Mouse (Mus musculus) brain, embryonic 14.5 days (tissue): Measurements from ENCODE around the gene Gcnt3. TPM values are rescaled to one million over a fixed set of nuclear protein-coding genes. Genes with fewer than 3 reads are reported as not detected.
"Not testable (repeated sequence)": the region's sequence is repeated elsewhere in the genome, so short reads cannot be mapped to it uniquely, and the experiment has no call there.

Experiments
- DNase-seq: peaks from one replicate; pipeline ENCODE4 v3.0.0-alpha.2; 2011; ENCODE audit warnings: low read depth
- CTCF ChIP-seq: fragments of 200-500 bp; IDR thresholded peaks from 2 replicates; pipeline ENCODE4 v1.5.1; 2012; ENCODE audit warnings: inconsistent platforms, mild to moderate bottlenecking, moderate library complexity, borderline replicate concordance; ENCODE audit not compliant: insufficient read depth, insufficient read length; ENCODE audit errors: extremely low read depth
- POLR2A ChIP-seq: fragments of 200-500 bp; IDR thresholded peaks from 2 replicates; pipeline ENCODE4 v1.6.1; 2012; ENCODE audit warnings: mild to moderate bottlenecking, inconsistent platforms, borderline replicate concordance; ENCODE audit not compliant: poor library complexity, insufficient read depth, insufficient read length, severe bottlenecking; ENCODE audit errors: extremely low read depth
- polyA plus RNA-seq: library from polyadenylated mRNA; depleted of rRNA; stranded (reverse); fragments of >200 nt; gene quantifications from 2 replicates; pipeline ENCODE4 v1.2.3, GENCODE M21; 2012

Gene Gcnt3
- polyA plus RNA-seq, 1 experiment = not detected

DNA sequence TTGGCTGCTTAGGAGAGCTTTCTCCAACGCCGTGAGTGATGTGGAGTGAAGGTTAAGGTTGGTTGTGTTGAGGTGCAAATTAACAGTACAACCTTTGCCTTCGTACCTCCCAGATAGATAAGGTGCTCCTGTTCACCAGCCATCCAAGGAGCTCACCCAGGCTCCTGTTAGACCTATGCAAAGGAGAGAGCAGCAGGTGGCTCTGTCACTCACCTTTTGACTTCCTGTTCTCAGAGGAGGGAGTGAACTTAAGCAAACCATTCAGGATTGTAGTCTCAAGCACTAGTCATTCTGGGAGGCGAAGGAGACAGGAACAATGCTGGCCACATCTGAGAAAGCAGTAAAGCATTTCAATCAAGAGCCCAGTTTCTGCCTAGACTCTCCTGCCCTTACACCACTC is 1.2 kb downstream of the Gcnt3 start:
- DNase-seq = no peak
- TF ChIP-seq POLR2A (no peak), CTCF (no peak)

DNA sequence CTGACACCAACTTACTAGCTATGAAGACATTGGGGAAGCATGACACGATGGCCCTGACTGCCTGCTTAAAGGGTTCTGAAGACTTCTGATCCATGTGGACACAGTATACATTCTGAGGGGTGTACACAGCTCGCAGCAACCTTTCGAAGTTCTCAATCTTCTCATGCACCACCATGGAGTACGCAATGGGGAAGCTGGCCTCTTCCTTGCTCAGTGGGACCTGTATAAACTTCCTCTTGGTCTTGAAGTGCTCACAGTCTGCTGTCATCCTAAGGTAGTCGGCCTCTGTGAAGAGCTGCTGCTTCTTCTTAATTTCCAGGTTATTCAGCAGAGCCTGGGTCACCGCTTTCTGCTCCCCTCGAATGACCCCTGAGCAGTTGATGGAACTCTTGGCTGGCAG is 3.2 kb downstream of the Gcnt3 start:
- TF ChIP-seq CTCF (no peak), POLR2A (no peak)
- no peak for DNase-seq

DNA sequence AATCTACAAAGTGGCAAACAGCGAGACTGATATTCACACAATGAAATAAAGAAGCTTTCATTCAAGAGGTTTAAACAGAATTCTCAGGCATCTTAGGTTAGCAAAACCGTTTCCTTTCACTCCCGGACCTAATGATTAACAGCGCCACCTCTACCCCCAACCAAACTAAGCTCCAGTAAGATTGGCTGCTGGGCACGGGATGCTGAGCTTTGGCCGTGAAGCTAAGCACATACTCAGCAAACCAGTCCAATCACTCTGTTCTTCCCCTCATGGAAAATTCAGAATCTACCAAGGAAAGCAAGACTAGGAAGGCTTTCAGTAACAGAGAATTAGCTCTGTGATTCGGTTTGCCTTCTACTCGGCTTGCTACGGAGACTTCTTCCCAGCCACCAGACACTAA is 4.8 kb downstream of the Gcnt3 start:
- DNase-seq = no peak
- TF ChIP-seq CTCF (no peak), POLR2A (no peak)

DNA sequence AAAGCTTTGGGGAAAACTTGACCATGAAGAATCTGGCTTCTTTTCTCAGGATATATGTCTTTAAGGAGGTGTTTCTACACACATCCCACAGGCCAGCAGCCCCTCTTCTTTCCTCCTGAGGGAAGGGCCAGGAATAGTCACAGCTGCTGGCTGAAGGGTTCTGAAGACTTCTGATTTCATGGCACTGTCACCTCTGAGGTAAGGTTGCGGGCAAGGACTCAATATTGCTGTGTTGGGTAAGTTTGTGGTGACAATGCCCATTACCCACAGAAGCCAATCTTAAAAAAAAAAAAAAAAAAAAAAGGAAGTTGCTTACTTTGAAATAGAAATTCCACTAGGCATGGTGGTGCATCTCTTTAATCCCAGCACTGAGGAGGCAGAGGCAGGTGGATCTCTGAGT is 5.7 kb downstream of the Gcnt3 start:
- TF ChIP-seq POLR2A (no peak), CTCF (no peak)
- no peak for DNase-seq

DNA sequence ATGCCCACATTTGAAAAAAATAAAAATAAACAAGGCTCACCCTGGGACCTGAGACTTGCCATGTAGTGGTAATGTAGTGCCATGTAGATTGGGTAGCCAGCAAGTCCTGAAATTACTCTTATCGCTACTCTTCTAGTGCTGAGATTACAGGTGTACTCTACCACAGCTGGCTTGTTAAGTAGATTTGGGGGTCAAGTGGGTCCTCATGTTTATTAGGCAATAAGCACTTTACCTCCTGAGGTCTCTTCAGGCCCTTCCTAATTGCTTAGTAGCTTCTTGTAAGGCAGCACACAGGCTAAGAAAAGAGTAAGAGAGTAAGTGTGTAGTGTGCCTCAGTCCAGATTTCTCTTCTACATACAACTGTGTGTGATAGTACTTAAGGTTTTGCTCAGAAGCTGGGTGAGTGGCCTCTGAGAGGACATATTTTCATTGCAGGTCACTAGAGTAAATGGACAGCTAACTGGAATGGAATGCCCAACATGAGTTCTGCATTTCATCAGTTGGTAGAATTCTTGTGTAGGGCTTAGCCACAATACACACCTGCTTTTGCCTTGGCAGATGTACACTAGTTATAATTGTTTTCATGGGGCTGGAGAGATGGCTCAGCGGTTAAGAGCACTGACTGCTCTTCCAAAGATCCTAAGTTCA is 12.4 kb downstream of the Gcnt3 start:
- DNase-seq = no peak
- no peak for TF ChIP-seq CTCF
- no peak for TF ChIP-seq POLR2A

DNA sequence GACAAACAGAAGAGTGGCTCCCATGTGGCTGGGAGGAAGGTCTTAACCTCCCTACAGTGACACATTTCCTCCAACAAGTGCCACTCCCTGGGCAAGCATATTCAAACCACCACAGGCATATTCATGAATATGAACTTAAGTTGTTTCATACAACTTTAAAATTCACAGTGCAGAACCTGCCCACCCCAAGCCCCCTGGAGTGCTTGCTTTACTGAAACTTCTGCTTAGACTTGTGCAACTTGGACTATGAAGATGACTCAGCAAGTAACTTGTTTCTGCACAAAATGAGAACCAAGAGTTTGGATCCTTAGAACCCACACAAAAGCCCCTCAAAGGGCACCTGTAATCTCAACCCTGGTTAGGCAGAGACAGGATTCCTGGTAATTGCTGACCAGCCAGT is 13.2 kb downstream of the Gcnt3 start:
- no peak for DNase-seq
- TF ChIP-seq POLR2A (no peak), CTCF (no peak)

DNA sequence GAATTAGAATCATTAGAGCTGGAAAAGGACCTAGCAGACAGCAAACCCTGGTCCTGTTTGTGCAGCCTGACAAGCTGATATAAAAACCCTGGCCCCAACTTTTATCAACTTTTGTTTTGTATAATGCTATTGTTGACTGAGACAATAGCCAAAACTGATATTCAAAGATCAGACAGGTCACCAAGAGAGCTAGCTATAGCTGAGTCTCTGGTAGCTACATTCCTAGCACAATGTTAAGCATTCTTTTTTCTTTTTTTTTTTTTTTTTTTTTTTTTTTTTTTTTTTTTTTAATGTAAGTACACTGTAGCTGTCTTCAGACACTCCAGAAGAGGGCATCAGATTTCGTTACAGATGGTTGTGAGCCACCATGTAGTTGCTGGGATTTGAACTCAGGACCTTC is 14.3 kb downstream of the Gcnt3 start:
- DNase-seq = not testable (repeated sequence)

DNA sequence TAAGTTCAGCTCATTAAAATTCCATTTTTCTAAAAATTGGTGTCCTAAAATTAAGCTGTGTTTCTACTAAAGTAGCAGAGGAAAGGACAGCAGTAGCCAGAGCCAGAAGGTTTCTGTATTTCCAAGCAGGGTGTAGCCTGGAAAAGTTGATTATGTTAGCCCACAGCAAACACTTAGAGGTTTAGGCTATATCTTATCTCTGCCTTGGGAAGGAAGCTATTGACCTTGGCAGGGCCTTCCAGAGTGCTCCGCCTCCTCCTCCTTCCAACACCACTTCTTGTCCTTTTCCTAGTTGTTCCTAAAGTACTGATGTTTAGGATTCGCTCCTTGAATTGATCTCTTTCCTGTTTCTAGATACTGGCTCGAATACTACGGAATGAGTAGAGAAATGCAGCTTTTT is 15.8 kb downstream of the Gcnt3 start:
- no peak for DNase-seq
- TF ChIP-seq CTCF (no peak), POLR2A (no peak)

DNA sequence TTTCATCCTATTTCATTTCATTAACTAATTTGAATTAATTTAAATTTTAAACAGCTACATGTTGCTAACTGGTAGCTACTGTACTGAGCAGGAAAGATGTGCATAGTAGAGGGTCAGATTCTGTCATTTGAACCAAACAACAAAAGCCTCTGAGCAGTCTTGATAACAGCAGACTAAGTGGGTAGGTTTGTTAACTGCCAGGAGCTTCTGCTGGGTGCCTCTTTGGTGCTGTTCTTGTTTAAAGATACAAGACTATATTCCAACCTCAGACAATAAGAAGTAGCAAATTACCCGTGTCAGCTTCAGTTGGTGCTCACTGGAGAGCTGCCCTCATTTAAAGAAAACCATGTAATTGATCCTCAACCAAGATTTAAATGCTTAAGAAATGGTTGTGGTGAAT is 16.3 kb downstream of the Gcnt3 start:
- TF ChIP-seq CTCF (no peak), POLR2A (no peak)
- DNase-seq = no peak

DNA sequence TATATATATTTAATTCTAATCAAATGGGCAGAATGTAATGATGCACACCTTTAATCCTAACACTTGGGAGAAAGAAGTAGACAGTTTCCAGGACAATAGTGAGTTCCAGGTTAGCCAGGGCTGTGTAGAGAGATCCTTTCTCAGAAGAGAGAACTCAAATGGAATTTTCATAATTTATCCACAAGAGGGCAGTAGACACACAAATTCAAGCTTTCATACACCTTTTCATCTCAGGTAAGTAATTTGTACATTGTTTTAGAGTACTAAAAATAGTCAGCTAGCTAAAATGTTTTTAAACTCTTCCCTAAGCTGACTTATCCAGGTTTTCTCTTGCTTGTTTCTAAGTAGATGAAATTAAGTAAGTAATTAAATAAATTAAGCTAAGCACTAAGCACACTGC is 19.0 kb downstream of the Gcnt3 start:
- DNase-seq = peak; percentile 53
- TF ChIP-seq CTCF (no peak), POLR2A (no peak)

DNA sequence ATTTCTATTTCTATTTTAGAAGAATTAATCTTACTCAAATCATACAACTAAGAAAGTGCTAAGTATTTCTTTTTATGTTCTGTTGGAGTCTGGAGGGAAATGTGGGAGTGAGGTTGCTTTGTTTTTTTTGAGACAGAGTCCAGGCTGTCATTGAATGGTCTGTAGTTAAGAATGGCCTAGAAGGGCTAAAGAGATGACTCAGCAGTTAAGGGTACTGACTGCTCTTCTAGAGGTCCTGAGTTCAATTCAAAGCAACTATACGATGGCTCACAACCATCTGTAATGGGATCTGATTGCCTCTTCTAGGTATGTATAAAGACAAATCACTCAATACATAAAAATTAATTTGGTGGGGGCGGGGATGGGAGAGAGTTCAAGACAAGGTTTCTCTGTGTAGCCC is 22.3 kb downstream of the Gcnt3 start:
- DNase-seq = no peak
- TF ChIP-seq CTCF (no peak), POLR2A (no peak)

DNA sequence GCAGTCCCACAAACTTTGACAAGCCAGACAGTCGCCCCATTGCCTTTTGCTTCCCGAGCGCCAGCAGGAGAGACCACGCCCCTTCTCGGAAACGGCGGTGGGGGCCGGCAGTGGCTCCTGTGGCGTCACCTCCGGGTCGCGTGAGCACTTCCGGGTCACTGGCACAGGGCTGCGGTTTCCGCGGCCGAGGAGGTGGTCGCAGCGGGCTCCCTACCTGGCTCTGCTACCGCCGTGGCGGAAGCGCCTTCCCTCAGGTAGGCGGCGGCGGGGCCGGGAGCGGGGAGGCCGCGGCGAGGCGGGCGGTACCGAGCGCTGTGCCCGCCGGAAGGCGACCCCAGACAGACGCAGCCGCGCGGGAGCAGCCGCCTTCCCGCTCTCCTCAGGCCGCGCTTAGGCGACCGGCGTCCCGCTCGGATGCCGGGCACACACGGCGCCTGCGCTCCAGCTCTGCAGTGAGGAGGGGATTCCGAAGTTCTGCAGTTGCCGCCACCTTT is 25.4 kb downstream of the Gcnt3 start, which contains the start of gene Gtf2a2:
Gene Gtf2a2 (plus strand): TSS at position 143 of the 494 bp plus-strand sequence.
- peak; percentile 97 for DNase-seq
- TF ChIP-seq POLR2A (peak; percentile 92), CTCF (no peak)

DNA sequence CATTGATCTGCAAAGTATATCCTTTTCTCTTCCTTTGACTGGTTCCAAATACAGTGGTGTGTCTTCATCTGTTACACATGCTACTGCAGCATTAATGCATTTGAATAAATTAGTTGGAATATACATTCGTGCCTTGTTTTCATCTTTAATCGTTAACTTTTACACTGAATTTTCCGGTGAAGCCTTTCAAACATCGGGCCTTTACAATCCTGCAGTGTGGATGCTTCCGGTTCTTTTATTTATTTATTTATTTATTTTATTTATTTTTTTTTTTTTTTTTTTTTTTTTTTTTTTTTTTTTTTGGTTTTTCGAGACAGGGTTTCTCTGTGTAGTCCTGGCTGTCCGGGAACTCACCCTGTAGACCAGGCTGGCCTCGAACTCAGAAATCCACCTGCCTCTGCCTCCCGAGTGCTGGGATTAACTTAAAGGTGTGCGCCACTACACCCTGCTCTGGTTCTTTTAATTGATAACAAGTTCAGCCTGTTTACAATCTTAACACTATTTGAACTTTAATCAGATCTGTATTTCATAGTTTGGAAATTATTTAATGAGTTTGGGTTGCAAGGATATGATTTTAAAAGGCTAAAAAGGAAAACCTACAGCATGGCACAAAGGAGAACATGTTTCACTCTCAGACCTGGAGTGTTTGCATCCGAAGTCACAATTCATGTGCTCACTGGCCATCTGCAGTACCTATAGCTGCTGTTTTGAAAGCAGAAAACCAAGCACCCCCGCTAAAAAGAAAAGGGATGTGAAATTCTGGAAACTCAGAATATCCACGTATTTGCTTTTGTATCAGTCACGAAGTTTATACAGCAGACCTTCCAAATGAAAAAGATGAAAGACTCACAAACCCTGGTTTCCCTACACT is 26.1 kb downstream of the Gcnt3 start:
- no peak for TF ChIP-seq POLR2A
- no peak for TF ChIP-seq CTCF
- DNase-seq = no peak

DNA sequence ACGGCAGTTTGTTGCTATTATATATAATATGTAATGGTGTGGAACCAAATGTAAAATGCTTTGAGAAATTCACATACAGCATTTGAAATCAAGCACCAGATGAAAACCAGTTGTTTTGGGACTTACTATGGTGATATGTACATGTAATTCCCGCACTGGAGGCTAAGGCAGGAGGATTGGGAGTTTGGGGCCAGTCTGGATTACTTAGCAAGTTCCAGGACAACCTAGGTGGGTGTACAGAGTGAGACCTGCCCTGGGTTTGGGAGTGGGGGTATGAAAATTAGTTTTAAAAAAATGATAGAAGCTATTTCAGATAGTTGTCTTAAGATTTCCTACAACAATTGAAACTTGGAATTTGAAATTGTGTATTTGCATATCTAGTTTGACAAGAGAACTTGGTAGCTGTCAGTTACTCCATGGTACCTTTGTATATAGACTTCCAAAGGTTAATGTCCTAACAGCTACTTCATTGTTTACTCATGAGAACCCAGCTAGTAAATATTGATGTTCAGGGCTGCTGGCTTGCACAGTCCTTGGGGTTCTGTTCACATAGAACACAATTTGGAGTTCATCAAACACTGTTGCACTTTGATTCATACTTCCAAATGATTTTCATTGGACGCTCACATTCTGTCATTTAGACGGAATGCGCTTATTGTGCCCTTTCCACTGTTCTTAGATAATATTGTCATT is 27.0 kb downstream of the Gcnt3 start:
- no peak for DNase-seq
- TF ChIP-seq POLR2A = no peak
- no peak for TF ChIP-seq CTCF

DNA sequence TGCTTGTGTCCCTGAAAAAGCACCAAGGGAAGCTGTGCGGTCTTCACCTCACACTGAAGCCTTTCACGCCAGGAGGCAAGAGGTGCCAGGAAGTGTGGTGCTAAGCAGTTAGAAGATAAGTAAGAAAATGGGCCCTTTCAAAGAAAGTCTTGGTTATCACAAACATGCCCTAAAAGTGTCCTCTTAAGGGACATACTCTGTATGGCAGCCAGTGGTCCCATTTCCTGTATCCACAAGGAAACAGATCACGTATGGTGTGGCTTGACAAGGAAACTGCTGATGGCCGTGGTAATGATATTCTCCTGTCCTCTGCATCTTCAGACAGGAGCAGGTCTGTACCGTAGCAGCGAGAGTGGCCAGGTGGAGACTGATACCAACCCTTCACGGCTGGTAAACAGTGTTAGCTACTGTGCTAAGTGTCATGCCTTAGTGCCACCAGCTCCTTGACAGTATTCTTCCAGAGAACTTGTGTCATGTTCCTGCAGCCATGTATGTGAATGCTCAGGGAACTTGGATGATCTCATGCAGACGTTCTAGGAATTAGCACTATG is 28.1 kb downstream of the Gcnt3 start:
- TF ChIP-seq CTCF = no peak
- no peak for TF ChIP-seq POLR2A
- DNase-seq = no peak
